18 mouse cellular contexts compared by ENCODE assay signal in the genomic region with DNA sequence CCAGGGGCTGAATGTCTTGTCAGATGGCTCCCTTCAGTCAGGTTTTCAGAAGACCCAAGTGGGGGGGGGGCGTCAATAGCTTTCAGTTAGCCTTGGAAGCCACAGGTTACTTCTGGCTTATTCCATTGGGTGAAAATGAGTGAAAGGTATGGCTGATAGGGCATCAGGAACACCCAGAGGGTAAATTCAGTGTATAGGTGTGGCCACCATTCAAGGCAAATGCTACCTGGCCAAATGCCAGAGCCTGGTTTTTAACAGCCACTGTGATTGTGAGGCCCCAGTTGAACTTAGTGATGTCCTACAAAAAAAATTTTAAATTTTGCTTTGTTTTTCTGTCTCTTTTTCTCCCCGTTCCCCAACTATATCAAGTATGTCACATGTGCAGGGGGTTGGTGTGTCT. TPM values are rescaled to one million over a fixed set of nuclear protein-coding genes. Genes with fewer than 3 reads are reported as not detected.
"Had no signal": no experiment of that assay in that cellular context is flagged by ENCODE, and none has a peak within 500 bp of the region (broad histone marks: within the 10 kb centered on the region; RNA-seq: fewer than 3 reads in every experiment).

No protein-coding gene starts in this region.

- H3K27ac ChIP-seq: neural tube, embryonic 12.5 days; neural tube, embryonic 13.5 days; neural tube, embryonic 15.5 days; stomach, embryonic 15.5 days had no signal

- H3K9me3 ChIP-seq: neural tube, embryonic 12.5 days; neural tube, embryonic 13.5 days; neural tube, embryonic 15.5 days; stomach, embryonic 15.5 days had no signal

- H3K36me3 ChIP-seq: neural tube, embryonic 12.5 days; neural tube, embryonic 13.5 days; neural tube, embryonic 15.5 days; stomach, embryonic 15.5 days had no signal

- H3K27me3 ChIP-seq: stomach, embryonic 15.5 days had no signal

- H3K4me1 ChIP-seq: neural tube, embryonic 12.5 days; neural tube, embryonic 13.5 days; neural tube, embryonic 15.5 days; stomach, embryonic 15.5 days had no signal

- DNase-seq: retina, postnatal 1 day; right cerebral cortex, adult 18-20 months; right cerebral cortex, postnatal 14 days; right cerebral cortex, postnatal 25 days; right cerebral cortex, postnatal 4 days; spleen, adult 18-20 months; thymus, adult 18-20 months; thymus, adult 2 months; thymus, postnatal 14 days; thymus, postnatal 25 days; thymus, postnatal 36 days; thymus, postnatal 4 days had no signal

- H3K4me3 ChIP-seq: neural tube, embryonic 12.5 days; neural tube, embryonic 13.5 days; neural tube, embryonic 15.5 days; stomach, embryonic 15.5 days had no signal

- H3K9ac ChIP-seq: neural tube, embryonic 12.5 days; neural tube, embryonic 13.5 days; neural tube, embryonic 15.5 days; stomach, embryonic 15.5 days had no signal

- H3K4me2 ChIP-seq: neural tube, embryonic 12.5 days; neural tube, embryonic 13.5 days; neural tube, embryonic 15.5 days; stomach, embryonic 15.5 days had no signal

RNA-seq across cellular contexts. Expression of a gene that starts 6.3 kb away (rescaled TPM):
- total RNA-seq: neutrophil, adult 5-6 weeks had no signal
- polyA plus RNA-seq: neural tube, embryonic 14.5 days; neural tube, embryonic 15.5 days had no signal
